In the genomic region with DNA sequence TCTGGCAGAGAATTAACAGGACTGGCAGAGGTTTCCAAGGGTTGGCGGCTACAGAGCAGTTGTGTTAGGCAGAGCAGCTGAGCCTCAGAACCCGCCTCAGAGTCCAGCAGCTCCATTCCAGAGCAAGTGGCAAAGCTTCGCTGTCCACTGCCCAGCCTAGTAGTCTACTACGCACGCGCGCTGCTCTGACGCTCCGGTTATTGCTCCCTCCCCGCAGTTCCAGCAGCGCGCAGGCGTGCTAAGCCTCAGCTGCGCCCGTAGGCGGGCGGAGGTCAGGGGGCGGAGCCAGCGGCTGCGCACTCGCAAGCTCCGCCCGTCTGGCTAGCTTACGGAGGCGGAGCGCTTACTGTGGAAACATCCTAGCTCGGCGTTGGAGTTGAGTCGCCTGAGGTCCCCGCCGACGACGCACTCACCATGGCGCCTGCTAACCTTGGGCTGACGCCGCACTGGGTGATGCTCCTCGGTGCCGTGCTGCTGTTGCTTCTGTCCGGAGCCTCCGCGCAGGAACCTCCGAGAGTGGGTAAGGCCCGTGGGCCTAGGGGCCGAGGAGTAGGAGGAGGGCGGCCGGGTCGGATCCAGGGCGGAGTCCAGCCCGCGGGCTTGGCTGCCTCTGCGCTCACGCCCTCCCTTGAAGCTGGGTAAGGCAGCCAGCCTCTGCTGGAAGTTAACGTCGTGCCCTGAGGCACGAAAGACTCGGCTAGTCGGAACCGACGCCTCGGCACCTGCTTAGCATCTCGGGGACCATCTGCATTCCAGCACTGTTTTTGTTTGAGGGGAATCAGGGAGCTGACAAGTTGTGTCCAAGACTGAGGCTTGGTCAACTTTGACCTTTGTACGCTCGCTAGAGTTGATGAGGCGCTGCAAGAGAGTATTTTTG, we compare ENCODE assay signal across 8 mouse cellular contexts. TPM values are rescaled to one million over a fixed set of nuclear protein-coding genes. Genes with fewer than 3 reads are reported as not detected.
DNase-seq lines count a peak whose midpoint lies in the region; ATAC-seq lines count a peak whose summit lies in the region.

Gene Pttg1ip, plus strand, starts transcription at position 313 of the 877 bp plus-strand sequence.

- peak; percentile 91 to 94 for DNase-seq in adrenal gland, adult 18-20 months (ENCODE audit: low spot score in 2 of 2)
- DNase-seq in embryo, embryonic 11 days, result peak; percentile 100
- peak; percentile 97 for DNase-seq in gastrocnemius, postnatal 25 days
- peak; percentile 90 for DNase-seq in intestine, embryonic 14.5 days (ENCODE audit: low spot score)
- DNase-seq in left cerebral cortex, postnatal 14 days (ENCODE audit: low spot score in 2 of 2), result peak; percentile 96 to 97
- DNase-seq in mesoderm, embryonic 11.5 days (ENCODE audit: low read depth, low spot score), result peak; percentile 99
- peak; percentile 91 to 93 for DNase-seq in right cerebral cortex, postnatal 36 days (ENCODE audit: low spot score in 2 of 2)
- DNase-seq in yolk sac, embryonic 10.5 days (ENCODE audit: low spot score), result peak; percentile 94

- peak within 1 kb of the TSS; percentile 88 for H3K27ac ChIP-seq in intestine, embryonic 14.5 days (ENCODE audit: low read depth)

- no peaks in the 10 kb centered on the region for H3K9me3 ChIP-seq in intestine, embryonic 14.5 days (ENCODE audit: control insufficient read depth, low read length)

- under 1% methylated on average over 64 of the region's 64 CpGs for WGBS in intestine, embryonic 14.5 days

- H3K4me1 ChIP-seq in intestine, embryonic 14.5 days (replicated peaks; ENCODE audit: control insufficient read depth, insufficient read depth, low read length), result peaks cover 21% of the 10 kb centered on the region

- peak; percentile 93 for ATAC-seq in intestine, embryonic 14.5 days (replicated peaks; ENCODE audit: low FRiP score, low TSS enrichment, low read depth)

- intact Hi-C loops in left cerebral cortex, postnatal 14 days (cut with DNase I), result no loop called here

- peak within 1 kb of the TSS; percentile 94 for H3K4me3 ChIP-seq in intestine, embryonic 14.5 days (ENCODE audit: low read depth, low read length)

- H3K9ac ChIP-seq in intestine, embryonic 14.5 days (ENCODE audit: low read length), result peak within 1 kb of the TSS; percentile 79

- H3K27me3 ChIP-seq in intestine, embryonic 14.5 days (replicated peaks; ENCODE audit: control insufficient read depth, insufficient read depth, low read length), result no peaks in the 10 kb centered on the region

- H3K36me3 ChIP-seq in intestine, embryonic 14.5 days (ENCODE audit: control insufficient read depth, insufficient read depth, low read length), result no peaks in the 10 kb centered on the region

- H3K4me2 ChIP-seq in intestine, embryonic 14.5 days (ENCODE audit: low read length), result peak within 1 kb of the TSS; percentile 83

RNA-seq across cellular contexts. Expression of gene Pttg1ip, which starts in this region (rescaled TPM):
- 100 to 1,000 TPM; 175 to 203 TPM for total RNA-seq in adrenal gland, adult 18-20 months (2021)
- total RNA-seq in gastrocnemius, postnatal 25 days (2021), result 10 to 100 TPM; 26.1 to 29.1 TPM
- 155 and 156 TPM in 2 replicates for polyA plus RNA-seq in intestine, embryonic 14.5 days (2014; fragmentation: Nextera tagmentation; extraction: Ambion mirVana)
- total RNA-seq in left cerebral cortex, postnatal 14 days (2021), result 10 to 100 TPM; 74.0 to 75.1 TPM

Comparison
In these comparisons a context has a peak if more than half of its experiments do, and no peak if none do; other contexts are left out.
1. Peak in every context shown above with its lines: DNase-seq, ATAC-seq, H3K4me3 ChIP-seq and H3K27ac ChIP-seq.